Mouse (Mus musculus): ENCODE results near the gene Ppp1r26.
"Not testable (repeated sequence)": the region's sequence is repeated elsewhere in the genome, so short reads cannot be mapped to it uniquely, and the experiment has no call there.

The Ppp1r26 gene

DNA sequence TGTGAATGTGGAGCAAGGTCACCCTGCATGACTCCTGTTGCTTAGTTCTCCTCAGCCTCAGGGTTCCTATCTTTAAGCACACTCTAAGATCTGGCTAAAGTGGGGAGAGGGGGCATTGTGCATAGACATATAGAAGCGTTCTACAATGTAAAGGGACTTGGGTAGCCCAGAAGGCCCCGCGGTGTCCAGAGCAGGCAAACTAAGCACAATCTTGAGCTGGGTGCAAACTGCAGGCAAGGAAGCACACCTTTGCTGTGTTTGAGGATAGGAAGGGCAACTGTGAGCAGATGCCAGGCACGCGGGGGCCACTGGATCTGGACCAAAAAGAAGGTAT is 452 bp upstream of the Ppp1r26 start:
- no peak for DNase-seq (ENCODE audit: low spot score)

- no peak for DNase-seq (ENCODE audit: low spot score)
Observed at GRCm38 (mm10) chr2:28447315-28447670, 693 bp downstream of the Ppp1r26 start.

- DNase-seq (ENCODE audit: low spot score), result no peak
Observed at GRCm38 (mm10) chr2:28451663-28452062, 5.1 kb downstream of the Ppp1r26 start.

DNA sequence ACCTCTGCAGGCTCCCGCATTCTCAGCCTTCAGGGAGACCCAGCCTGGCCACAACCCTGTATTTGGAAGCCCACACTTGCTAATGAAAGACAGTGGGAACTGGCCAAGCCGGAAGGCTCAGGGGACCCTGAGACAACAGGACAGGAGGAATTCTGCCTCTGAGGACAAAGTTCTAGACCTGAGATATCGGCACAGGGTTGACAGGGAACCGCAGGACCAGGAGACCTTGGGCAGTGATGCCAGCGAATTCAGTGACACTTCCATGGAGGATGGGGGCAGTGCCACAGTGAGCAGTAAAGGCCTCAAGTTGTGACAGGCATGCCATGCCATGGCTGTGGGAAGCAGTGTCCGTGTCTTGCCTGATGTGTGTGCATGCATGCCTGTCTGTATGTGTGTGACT is 6.9 kb downstream of the Ppp1r26 start:
- DNase-seq (ENCODE audit: low spot score), result no peak

- DNase-seq (ENCODE audit: low spot score), result no peak
Observed at GRCm38 (mm10) chr2:28456616-28457015, 10.0 kb downstream of the Ppp1r26 start.

DNA sequence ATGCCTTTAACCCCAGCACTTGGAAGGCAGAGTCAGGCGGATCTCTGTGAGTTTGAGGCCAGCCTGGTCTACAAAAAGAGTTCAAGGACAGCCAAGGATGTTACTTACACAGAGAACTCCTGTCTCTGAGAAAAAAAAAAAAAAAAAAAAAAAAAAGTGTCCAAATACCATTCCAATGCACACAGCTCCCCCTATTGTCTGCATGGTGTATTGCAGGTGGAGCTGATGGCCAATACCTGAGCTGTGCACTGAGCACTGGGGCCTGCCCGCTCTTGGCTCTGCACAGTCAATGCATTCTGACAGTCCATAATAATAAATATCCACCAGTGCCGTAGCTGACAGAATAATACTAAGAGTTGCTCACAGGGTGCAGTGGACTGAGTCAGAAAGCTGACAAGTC is 17.3 kb downstream of the Ppp1r26 start:
- no peak for DNase-seq (ENCODE audit: low spot score)

DNA sequence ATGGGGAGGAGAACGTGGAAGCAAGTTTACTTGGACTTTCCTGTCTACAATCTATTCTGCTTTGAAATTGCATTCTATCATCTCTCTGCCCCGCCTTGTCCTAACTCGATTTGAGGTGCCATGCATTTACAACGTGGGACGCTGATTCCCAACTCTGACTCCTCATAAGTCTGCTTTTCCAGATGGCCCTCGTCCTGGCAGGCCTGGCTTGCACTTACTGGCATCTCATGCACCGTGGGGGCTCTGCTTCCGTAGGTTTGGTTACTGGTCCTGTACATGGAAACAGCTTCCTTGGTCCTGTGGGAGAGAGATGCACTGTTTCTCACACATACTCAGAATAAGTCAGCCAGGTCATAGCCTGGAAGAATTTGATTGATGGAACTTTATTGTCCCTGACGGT is 18.3 kb downstream of the Ppp1r26 start:
- no peak for DNase-seq (ENCODE audit: low spot score)

DNA sequence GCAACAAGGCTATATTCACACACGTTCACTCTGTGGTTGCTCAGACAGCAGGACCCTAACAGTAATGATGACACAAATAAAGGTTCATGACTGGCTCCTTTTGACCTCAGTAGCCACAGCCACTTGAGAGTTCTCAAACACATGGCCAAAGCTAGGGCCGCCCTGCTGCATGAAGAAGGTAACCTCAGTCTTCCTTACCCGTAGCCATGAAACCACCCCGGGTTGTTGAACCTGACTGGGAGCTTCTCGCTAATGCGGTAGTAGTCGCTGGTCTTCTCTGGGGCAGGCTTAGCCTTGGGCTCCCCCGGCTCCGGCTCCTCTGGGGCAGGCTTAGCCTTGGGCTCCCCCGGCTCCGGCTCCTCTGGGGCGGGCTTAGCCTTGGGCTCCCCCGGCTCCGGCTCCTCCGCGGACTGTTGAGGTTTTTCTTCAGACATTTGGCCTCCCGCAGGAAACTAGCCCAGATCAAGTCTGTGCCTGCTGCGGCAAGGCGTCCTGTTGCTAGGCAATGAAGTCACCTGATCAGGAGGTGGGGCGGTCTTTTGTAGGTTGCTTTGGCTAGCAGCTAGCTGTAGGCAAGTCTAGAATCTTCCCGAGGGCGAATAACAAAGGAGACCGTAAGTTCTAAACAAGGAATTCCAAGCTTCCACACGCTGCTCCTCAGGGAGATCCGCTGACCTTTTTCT is 19.4 kb downstream of the Ppp1r26 start, which contains the start of gene 1700007K13Rik:
Gene 1700007K13Rik, minus strand, starts transcription at position 497 of the 683 bp plus-strand sequence.
- DNase-seq (ENCODE audit: low spot score), result no peak

DNA sequence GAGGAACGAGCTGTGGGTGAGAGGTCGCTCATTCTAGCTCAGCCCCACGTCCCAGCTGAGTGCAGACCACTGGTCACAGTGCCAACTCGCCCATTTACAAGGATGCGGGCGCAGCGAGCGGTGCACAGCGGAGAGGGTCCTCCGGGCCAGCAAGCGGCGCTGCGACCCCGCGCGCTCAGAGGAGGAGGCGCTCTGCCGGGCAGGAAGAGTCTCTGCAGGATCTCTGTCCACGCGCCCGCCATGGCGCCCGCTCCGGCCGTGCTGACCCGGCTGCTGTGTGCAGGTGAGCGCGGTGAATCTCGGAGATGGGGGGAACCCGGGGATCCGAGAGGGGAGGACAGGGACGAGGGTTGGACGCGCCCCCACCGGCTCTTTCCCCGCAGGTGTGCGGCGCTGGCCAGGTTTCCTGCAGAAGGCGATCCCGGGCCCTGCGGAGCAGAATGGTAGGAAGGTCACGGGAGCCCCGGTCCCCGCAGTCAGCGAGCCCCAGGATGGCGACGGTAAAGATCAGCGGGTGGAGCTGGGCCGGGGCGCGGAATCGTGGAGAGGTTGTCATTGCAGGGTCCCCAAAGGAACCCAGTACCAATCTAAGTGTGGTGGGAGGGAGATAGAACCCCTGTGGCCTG is 21.4 kb downstream of the Ppp1r26 start, which contains the start of gene Mrps2:
Gene Mrps2, plus strand, starts transcription at position 207 of the 626 bp plus-strand sequence.
- DNase-seq (ENCODE audit: low spot score), result peak; percentile 51

DNA sequence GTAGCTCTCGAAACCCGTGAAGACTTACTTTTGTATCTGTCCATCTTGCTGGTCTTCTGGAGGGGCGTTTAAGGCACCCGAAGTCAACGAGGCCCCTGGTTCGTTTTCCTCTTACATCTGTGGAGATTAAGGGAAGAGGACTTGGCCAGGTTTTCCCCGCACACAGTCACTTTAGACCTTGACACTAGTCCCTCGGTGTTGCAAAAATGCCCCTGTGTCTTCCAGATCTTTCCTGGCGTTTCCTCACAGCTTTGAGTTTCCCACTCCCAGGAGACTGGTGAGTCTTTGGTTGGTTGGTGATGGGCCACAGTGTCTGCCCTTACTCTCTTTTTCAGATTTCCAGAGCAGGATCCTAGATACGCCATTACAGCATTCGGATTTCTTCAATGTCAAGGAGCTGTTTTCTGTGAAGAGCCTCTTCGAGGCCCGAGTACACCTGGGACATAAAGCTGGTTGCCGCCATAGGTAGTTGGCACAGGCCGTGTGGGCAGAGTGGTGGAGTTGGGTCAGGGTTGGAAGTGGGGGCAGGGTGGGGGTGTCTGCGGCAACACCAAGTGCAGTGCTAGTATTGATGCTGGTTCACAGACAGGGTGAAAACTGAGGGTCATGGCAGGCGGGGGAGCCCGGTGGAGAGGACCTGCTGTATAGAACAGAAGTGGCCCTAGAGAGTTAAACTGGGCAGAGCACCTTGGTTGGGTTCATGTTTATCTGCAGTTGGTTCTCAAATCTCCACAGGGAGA is 22.1 kb downstream of the Ppp1r26 start:
- no peak for DNase-seq (ENCODE audit: low spot score)

- DNase-seq (ENCODE audit: low spot score), result no peak
Observed at GRCm38 (mm10) chr2:28469461-28469860, 22.9 kb downstream of the Ppp1r26 start.

DNA sequence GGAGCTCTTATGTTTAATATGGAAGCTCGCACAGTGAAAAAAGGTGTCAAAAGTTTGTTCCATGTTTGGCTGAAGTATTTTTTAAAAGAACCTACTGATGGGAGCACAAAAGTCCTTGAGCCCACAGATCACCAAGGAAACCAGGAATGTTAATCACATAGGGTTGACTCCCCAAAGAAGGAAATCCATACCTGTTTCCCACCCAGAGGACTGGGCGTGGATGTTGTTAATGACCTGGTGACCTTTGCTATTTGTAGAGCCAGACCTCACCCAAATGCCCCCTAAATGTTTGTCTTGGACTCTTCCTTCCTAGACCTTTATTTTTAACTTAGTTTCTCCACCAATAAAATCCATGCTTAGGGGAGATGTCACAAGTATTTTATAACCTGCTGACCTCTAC is 24.0 kb downstream of the Ppp1r26 start:
- DNase-seq (ENCODE audit: low spot score), result no peak

DNA sequence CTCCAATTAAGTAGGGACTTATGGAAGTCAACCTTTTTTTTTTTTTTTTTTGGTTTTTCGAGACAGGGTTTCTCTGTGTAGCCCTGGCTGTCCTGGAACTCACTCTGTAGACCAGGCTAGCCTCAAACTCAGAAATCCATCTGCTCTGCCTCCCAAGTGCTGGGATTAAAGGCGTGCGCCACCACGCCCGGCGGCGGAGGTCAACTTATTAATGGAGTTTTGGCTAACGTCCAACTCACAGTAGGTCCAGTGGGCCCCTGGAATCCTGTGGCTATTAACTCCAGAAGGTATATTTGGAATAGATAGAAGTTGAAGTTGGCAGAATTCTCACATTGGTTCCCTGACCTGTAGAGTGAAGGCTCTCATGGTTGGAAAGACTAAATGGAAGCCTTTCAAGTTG is 25.4 kb downstream of the Ppp1r26 start:
- DNase-seq (ENCODE audit: low spot score), result not testable (repeated sequence)

- DNase-seq (ENCODE audit: low spot score), result not testable (repeated sequence)
Observed at GRCm38 (mm10) chr2:28477993-28478392, 31.4 kb downstream of the Ppp1r26 start.

GRCm38 (mm10) chr2:28479208-28480204 is 32.9 kb downstream of the Ppp1r26 start:
- no peak for DNase-seq (ENCODE audit: low spot score)

DNA sequence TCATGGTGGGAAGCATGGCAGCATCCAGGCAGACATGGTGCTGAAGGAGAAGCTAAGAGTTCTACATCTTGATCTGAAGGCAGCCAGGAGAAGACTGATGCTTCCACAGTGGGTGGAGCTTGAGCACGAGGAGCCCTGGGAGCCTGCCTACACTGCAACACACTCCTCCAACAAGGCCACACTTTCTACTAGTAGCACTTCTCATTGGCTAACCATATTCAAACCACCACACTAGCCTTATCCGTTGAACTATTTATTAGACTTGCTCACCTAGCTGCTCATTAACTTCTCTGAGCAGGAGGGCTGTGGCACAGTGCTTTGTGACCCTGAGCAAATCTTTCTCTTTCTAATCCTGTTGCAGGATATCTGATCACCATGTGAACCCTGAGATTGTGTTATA is 37.3 kb downstream of the Ppp1r26 start:
- DNase-seq (ENCODE audit: low spot score), result no peak

DNA sequence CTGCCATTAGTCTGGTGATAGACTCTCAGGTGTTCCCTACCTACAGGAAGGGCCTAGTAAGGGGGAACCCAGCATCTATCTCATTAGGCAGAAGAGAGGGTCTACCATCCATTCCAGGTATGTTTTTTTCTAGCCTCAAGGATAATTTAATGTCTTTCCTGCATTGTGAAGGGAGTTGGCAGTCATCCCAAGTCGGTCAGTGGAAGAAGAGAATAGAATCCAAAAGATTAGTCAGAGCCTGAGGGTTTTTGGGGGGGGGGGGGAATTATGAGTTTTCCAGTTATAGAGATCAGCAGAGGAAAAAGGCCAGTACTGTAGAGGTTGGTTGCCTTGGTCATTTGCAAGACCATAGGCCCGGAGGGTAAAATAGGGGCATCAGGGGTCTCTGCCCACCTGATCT is 47.9 kb downstream of the Ppp1r26 start:
- DNase-seq (ENCODE audit: low spot score), result no peak

DNA sequence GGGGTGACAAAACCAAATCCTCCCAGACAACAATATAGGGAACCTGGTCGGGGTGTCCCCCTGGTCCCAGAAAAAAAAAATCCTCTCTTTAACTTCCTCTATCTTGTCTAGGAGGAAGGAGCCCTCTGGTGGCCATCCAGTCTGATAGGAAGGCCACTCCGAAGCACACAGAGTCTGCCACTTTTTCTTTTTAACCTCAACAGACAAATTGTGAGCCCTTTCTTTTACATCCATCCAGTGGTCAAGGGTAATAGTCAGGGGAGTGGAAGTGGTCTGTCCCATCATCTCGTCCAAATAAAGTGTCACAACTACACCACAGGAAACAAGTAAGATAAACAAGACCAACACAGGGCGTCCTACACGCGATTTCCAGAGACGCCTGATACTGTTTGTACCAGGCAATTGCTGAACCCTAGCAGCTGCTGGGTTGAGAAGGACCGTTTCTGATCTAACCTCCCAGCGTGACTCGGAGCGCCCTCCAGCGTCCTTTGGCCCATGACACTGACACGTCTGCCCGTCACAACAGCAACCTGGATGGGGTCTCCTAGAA is 48.7 kb downstream of the Ppp1r26 start:
- no peak for DNase-seq (ENCODE audit: low spot score)

- DNase-seq (ENCODE audit: low spot score), result no peak
Observed at GRCm38 (mm10) chr2:28495801-28496595, 49.4 kb downstream of the Ppp1r26 start.

GRCm38 (mm10) chr2:28496671-28497070 is 50.1 kb downstream of the Ppp1r26 start, which contains the start of gene Gbgt1:
Gene Gbgt1, plus strand, starts transcription at chr2:28496891.
- no peak for DNase-seq (ENCODE audit: low spot score)

DNA sequence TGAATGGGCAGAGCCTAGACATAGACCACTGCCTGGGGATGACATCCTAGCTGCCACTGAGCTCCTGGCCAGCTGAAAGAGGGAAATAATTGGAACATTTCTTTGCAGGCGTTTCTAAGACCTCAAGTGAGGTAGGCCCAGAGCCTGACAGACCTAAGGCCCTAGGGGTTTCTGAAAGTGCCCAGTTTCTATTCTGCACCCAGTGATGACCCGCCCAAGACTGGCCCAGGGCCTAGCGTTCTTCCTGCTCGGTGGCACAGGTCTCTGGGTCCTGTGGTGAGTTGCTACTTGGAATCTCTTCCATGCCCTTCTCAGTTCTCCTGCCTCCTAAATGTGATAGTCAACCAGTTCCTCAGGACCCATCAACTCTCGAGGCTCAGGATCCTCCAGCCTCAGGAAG is 51.0 kb downstream of the Ppp1r26 start:
- no peak for DNase-seq (ENCODE audit: low spot score)

All from urinary bladder, postnatal 10 days (tissue).